Mouse (Mus musculus) cerebellum, adult 2 months (tissue): ENCODE results near the gene Hba-x.

ENCODE experiments used
- CTCF ChIP-seq: fragments of 200-500 bp; IDR thresholded peaks from 2 replicates; pipeline ENCODE4 v1.5.1; 2011; ENCODE audit warnings: low read depth, mild to moderate bottlenecking, control low read depth, low read length, moderate library complexity, borderline replicate concordance; ENCODE audit not compliant: insufficient read depth
- POLR2A ChIP-seq: fragments of 200-500 bp; IDR thresholded peaks from 2 replicates; pipeline ENCODE4 v1.6.1; 2011; ENCODE audit warnings: low read length, control low read depth, borderline replicate concordance; ENCODE audit not compliant: insufficient read depth

DNA sequence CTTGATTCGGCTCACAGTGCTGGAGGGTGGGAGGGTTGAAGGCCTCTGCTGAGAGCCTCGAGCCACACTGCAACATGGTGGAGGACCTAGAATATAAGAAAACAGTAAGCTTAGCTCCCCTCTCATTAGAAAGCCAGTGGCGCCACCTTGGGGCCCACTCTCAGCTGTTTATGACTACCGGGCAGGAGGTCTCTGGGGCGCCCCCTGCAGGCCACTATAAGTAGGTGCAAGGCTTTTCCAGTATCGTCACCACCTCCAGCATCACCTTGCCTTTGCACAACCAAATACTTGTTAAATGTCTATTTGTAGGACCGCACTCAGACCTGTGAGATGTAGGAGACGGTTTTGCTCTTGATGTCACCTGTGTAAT is 45.0 kb downstream of the Hba-x start:
- TF ChIP-seq CTCF = peak; percentile 48; the same call in 1 of the 2 replicates
- TF ChIP-seq POLR2A = no peak
